Mouse (Mus musculus) megakaryocyte-erythroid progenitor cell, adult 5-6 weeks (primary cell): ENCODE results near the gene Bco1. TPM values are rescaled to one million over a fixed set of nuclear protein-coding genes. Genes with fewer than 3 reads are reported as not detected.

ENCODE experiments used
- ATAC-seq: replicated peaks from 2 replicates; pipeline ENCODE4 v1.8.0; 2016; ENCODE audit warnings: mild to moderate bottlenecking, inconsistent platforms; ENCODE audit not compliant: severe bottlenecking, poor library complexity, low FRiP score, low TSS enrichment
- total RNA-seq, 2 experiments: library from RNA; stranded (forward) in 1 of 2; stranded (reverse) in 1 of 2; fragments of 200-1000, 215-1000 nt in 1 of 2; fragments of >200 nt in 1 of 2; fragmentation: Nextera tagmentation in 1 of 2; gene quantifications; 2 replicates each; pipeline ENCODE4 v1.2.3; 2014 to 2017

Bco1 gene
- total RNA-seq, 2 experiments from 2014 or later = 0.09 to 1.8 TPM

DNA sequence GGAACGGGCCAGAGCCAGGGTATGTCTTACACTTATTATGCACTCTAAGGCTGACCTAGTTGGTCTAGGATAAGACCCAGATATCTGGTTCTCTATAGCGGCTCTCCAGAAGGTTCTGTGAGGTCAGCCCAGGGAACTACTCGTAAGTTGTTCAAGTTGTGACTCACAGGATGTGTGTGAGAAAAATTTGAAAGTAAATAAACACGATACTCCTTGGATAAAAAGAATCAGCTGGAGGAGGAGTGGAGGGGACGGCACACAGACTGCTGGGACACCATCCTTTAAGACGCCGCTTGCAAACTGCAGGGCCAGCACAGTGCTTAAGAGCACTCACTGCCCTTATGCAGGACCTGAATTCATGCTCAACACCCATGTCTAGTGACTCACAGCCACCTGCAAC is 81.6 kb downstream of the Bco1 start:
- no peak for ATAC-seq

DNA sequence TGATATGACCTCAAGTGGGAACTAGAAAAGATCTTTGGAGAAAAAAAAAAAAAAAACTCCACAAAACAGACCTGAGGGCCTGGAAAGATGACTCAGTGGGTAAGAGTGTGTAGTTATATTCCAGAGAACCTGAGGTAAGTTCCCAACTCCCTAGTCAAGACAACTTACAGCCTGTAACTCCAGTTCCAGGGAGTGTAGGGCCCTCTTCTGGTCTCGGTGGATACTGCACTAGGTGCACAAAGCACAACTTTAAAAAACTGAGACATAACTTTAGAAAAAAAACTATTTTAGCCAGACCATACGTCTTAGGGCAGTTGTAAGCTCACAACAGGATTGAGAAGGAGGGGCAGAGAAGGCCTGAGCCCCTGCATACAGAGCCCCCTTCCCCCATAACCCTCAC is 82.4 kb downstream of the Bco1 start:
- ATAC-seq = no peak

DNA sequence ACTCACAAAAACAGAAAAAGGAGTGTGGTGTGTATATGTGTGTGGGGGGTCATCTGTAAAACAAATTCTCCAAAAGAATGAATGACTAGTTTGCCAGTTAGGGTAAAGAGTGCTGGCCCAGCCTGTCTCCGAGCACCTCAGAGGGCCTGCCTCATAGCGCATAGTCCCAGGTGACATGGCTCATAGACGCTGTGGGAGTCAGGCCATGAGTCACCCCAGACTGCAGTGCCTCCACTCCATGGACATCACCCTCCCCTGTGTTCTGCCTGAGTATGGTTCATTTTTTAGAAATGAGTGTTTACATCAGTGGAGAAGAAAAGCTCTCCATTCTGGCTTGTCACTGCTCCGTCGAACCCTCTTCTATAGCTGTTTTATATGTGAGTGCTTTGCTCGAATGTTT is 83.0 kb downstream of the Bco1 start:
- no peak for ATAC-seq

DNA sequence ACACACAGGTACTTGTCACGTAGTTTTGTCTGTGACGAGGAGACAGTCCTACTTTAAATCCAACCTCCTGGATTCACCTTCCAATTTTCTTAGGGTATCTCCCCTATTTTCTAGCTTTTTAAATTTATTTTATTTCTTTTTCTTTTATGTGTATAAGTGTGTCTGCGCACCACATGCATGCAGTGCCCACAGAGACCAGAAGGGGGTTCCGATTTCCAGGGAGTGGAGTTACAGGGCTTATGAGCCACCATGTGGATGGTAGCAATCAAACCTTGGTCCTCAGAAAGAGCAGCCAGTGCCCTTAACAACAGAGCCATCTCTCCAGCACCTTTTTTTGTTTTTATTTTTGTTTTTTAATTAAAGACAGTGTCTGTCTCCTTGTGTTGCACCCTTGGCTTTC is 87.1 kb downstream of the Bco1 start:
- ATAC-seq = 0 out of 2 replicates have a peak, but pooled peaks have one; percentile 48

Other genes starting within 250 kb of the Bco1 start
- gene Cmc2, start 174.4 kb upstream of the Bco1 start, total RNA-seq (2014; fragmentation: Nextera tagmentation) = 45.4 and 48.0 TPM in 2 replicates
- 51.6 and 53.3 TPM in 2 replicates for gene Cmc2, start 174.4 kb upstream of the Bco1 start, total RNA-seq (2017)
- gene Cenpn, start 174.1 kb upstream of the Bco1 start, total RNA-seq (2014; fragmentation: Nextera tagmentation) = 48.4 and 59.1 TPM in 2 replicates
- gene Cenpn, start 174.1 kb upstream of the Bco1 start, total RNA-seq (2017) = 44.1 and 44.8 TPM in 2 replicates
- gene Atmin, start 152.5 kb upstream of the Bco1 start, total RNA-seq (2014; fragmentation: Nextera tagmentation) = 15.5 and 19.7 TPM in 2 replicates
- 10.9 and 18.4 TPM in 2 replicates for gene Atmin, start 152.5 kb upstream of the Bco1 start, total RNA-seq (2017)
- 0.64 TPM in 1 of 2 replicates, not detected in the other for gene 1700030J22Rik, start 116.9 kb upstream of the Bco1 start, total RNA-seq (2014; fragmentation: Nextera tagmentation)
- 0.38 TPM in 1 of 2 replicates, not detected in the other for gene 1700030J22Rik, start 116.9 kb upstream of the Bco1 start, total RNA-seq (2017)
- gene Gcsh, start 102.3 kb upstream of the Bco1 start, total RNA-seq (2014; fragmentation: Nextera tagmentation) = 71.7 and 72.1 TPM in 2 replicates
- gene Gcsh, start 102.3 kb upstream of the Bco1 start, total RNA-seq (2017) = 80.8 and 95.0 TPM in 2 replicates
- gene Pkd1l2, start 13.4 kb upstream of the Bco1 start, total RNA-seq (2014; fragmentation: Nextera tagmentation) = 0.42 TPM in 1 of 2 replicates, not detected in the other
- not detected in 2 replicates for gene Pkd1l2, start 13.4 kb upstream of the Bco1 start, total RNA-seq (2017)
- gene Gan, start 62.3 kb downstream of the Bco1 start, total RNA-seq (2014; fragmentation: Nextera tagmentation) = 9.9 and 14.3 TPM in 2 replicates
- 4.4 and 6.6 TPM in 2 replicates for gene Gan, start 62.3 kb downstream of the Bco1 start, total RNA-seq (2017)
- gene Cmip, start 161.2 kb downstream of the Bco1 start, total RNA-seq (2014; fragmentation: Nextera tagmentation) = 40.2 and 60.7 TPM in 2 replicates
- gene Cmip, start 161.2 kb downstream of the Bco1 start, total RNA-seq (2017) = 9.3 and 9.6 TPM in 2 replicates